Mouse (Mus musculus) olfactory bulb, adult 2 months (tissue): ENCODE data around the gene Calcoco2.

Experiments
- CTCF ChIP-seq: fragments of 200-500 bp; IDR thresholded peaks from 2 replicates; pipeline ENCODE4 v1.5.1; 2012; ENCODE audit warnings: low read depth, mild to moderate bottlenecking, low read length, moderate library complexity; ENCODE audit not compliant: insufficient read depth
- POLR2A ChIP-seq: fragments of 200-500 bp; IDR thresholded peaks from 2 replicates; pipeline ENCODE4 v1.6.1; 2012; ENCODE audit warnings: mild to moderate bottlenecking, low read depth, low read length, moderate library complexity; ENCODE audit not compliant: insufficient read depth

DNA sequence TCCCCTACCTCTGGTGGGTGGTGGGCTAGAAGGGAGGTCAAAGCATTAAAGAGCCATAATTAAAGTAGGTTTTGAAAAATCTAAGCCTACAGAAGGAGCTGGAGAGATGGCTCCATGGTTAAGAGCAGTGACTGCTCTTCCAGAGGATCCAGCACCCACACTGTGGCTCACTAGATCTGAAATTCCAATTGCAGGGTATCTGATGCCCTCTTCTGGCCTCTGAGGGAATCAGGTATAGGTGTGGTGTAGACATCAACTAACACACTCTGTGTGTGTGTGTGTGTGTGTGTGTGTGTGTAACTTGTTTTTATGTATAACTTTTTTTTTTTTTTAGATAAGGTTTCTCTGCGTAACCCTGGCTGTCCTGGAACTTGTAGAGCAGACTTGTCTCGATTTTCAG, 20.7 kb downstream of the Calcoco2 start:
- TF ChIP-seq CTCF (no peak), POLR2A (no peak)
